Mouse (Mus musculus) ovary, postnatal 14 days (tissue): ENCODE data around the gene Filip1l.

Experiments used
- DNase-seq: peaks from one replicate; pipeline ENCODE4 v3.0.0; 2022; ENCODE audit warnings: low spot score

Gene Filip1l

DNA sequence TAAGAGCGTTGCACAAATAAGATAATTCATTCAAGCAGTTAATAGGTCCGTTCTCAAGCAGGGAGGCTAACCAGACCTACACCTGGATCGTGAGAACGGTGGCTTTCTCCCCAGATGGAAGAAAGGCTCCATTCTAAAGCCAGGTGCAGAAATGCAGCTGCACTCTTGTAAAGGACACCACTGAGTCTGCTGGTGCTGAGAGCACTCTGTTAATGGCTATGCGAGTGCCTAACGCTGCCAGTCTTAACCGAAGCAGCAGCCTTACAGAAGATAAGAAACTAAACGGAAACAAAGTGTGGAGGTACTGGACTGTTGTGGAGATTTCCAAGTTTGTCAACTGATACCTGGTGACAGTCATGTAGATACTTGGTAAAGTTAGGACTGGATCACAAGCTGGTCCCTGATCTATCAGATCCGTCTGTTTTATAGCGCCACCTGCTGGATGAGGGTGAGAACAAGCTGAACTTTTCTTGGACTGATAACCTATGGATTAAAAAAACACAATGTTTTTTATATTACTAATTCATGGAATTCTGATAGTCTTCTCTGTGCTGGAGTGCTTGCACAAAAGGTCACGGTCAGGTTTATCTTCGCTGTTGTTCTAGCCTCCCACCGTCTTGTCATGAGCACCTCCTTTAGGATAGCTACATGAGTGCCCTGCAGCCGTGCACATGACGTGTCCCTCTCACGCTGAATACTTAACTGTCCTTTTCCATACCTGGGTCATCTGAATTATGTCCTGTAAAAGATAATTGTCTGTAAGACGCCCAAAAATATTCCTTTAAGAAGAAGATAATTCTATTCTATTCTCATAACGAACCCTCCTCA, 45.7 kb downstream of the Filip1l start:
- DNase-seq, result peak; percentile 64

DNA sequence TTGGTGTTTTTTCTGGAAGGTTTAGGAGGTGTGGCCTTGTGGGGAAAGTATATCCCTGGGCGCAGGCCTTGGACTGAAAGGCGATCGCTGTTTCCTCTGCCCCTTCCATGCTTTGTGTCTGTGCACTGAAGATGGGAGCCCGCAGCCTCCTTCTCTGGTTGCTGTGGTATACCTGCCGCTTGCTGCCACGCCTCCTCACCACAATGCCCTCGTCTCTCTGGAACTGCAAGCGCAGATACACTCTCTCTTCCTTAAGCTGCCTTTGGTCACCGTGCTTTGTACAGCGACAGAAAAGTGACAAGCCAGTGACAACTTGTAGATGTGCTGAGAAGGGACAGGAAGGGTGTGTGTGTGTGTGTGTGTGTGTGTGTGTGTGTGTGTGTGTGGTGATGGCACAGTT, 46.7 kb downstream of the Filip1l start:
- DNase-seq, result no peak

DNA sequence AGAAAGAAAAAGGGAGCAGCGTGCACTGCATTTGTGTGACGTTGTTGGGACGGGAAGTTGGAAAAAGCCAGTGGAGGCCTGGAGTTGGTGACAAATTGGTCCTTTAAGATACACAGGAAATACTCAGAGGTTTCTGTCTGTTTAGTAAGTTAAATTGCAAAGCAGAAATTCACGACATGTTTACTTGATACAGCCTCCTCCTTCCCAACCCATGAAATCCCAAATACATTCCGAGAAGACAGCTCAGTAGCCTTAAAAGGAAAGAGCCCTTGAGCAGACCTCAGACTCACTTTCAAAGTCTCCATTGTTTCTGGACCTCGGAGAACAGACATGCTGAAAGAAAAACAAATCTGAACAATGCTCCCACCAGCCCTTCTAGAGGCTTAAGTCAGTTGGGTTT, 48.8 kb downstream of the Filip1l start:
- DNase-seq, result no peak

DNA sequence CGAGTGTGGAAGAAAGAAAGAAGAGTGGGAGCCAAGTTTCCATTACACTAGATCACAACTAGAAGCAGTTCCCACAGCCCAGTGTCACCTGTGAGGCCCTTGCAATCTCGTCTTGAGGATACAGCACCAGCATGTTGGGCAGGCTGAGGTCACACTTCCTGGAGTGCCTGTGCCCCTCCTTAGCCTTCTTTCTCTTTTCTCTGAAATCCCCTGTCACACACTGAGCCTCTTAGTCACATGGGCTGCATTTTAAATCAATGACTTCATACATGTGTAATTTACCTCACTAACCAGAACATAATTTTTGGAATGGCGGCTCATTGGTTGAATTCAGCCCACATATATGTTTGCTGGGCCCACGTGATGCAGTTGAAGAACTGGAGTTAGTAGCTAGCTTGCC, 50.0 kb downstream of the Filip1l start:
- DNase-seq, result no peak

DNA sequence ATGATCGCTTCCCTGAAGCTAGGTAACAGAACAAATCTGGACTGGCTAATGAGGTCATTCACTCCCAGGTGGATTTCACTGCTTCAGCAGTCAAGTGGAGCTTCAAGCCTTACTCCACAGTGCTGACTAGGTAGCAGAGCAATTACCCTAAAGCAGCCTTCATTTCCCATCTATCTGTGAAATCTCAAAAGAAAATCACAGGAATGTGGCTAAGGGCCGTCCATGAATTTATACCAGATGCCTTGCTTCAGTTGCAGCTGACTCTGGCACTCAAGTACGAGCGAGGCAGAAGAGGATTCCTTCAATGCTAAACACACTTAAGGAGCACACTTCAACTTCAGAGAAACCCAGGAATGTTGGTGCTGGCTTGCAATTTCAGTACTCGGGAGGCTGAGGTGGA, 50.9 kb downstream of the Filip1l start:
- no peak for DNase-seq

DNA sequence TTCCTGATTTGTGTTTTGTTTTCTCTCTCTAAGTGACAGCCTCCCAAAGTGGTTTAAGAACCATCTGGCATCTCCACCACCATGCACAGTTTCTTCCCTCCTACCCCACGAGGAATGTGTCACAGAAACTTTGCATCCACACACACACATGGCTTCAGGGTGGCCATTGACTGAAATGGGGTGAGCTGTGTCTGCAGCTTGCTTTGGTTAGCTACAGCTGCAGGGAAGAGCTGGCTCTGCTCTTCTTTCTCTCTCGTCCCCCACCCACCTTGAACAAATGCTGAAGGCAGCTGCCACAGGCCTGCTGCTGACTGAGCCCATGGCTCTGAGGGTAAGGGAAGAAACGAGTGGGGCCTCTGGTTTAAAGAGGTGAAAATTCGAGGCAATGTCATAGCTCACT, 59.9 kb downstream of the Filip1l start:
- DNase-seq, result no peak

DNA sequence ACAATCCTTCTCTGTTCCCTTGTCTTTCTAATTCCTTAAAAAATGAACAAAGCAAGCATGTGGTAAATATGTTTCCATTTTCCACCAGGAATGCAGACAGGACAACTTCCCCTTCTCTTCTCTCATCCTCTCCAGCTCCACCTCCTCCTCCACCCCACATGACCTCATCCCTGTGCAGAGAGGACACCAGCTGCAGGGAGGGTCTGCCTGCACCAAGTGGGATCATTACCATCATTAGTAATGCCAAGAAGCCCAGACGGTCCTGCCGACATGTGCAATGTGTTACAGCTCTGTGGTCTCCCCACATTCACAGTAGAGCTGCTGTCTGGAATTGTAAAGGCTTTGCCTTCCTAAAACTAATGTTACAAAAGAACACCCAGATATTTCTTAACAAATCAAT, 63.2 kb downstream of the Filip1l start:
- no peak for DNase-seq

DNA sequence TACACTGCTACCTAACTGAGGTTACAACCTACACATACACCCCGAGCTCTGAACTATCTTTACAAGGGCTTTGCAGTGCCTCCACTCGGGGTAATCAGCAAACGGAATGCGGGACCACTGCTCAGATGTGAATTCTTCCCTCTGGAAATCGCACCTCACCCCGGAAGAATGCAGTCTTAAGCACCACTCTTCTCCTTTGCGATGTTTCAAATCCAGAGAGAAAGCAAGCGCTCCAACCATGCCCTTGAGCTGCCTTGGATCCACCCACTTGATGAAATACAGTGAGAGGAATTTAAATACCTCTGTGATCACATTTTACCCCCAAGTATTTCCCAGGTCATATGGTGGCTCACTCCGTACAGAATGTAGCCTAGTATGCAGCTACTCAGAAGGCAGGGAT, 64.1 kb downstream of the Filip1l start:
- no peak for DNase-seq

DNA sequence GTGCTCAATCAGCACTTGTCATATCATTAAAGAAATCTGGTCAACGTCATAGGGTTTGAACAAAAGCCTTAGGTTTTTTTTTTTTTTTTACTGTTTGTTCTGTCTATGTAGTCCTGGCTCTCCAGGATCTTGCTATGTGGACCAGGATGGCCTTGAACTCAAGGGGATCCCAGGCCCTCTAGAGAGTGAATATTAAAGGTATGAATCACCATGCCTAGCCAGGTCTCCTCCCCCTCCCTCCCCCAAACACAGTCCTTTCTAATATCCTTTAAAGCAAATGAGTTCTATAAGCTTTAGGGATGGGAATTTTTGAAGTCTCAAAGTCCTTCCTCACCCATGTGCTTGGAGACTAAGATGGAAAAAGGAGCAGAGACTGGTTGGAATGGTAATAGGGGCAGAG, 65.1 kb downstream of the Filip1l start:
- DNase-seq, result no peak

DNA sequence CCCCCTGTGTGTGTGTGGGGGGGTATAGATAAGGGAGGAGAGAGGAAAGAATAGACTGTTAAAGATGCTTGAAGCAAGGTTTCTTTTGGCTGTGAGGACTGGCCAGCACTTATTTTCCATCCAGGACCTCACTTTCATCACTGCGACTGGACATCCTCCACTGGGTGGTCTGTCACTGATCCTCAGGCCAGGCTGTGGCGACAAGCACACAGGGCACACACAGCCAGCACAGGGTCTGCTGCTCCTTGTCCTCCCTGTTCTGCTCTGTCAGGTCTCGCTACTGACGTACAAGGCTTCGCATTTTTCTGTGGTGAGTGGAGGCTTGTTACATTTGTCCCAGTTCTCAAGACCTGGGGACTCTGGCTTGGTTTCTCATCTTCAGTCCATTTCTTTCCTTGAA, 66.4 kb downstream of the Filip1l start:
- no peak for DNase-seq

DNA sequence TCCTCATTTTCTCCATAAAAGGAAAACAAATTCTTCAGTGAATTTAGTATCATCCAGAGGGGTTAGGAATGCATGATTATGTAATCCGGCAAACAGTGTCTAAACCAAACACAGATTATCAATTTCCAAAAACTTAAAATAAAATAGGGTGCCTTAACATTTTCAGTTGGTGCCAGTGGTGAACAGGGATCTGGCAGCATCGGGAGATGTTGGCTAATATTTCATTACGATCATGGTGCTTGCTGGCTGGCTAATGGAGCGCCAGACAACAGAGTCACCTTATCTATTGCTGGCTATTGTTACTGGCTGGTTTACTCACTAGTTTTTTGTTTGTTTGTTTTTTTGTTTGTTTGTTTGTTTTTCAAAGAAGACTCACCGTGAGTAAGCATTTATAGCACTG, 67.0 kb downstream of the Filip1l start:
- DNase-seq, result no peak

DNA sequence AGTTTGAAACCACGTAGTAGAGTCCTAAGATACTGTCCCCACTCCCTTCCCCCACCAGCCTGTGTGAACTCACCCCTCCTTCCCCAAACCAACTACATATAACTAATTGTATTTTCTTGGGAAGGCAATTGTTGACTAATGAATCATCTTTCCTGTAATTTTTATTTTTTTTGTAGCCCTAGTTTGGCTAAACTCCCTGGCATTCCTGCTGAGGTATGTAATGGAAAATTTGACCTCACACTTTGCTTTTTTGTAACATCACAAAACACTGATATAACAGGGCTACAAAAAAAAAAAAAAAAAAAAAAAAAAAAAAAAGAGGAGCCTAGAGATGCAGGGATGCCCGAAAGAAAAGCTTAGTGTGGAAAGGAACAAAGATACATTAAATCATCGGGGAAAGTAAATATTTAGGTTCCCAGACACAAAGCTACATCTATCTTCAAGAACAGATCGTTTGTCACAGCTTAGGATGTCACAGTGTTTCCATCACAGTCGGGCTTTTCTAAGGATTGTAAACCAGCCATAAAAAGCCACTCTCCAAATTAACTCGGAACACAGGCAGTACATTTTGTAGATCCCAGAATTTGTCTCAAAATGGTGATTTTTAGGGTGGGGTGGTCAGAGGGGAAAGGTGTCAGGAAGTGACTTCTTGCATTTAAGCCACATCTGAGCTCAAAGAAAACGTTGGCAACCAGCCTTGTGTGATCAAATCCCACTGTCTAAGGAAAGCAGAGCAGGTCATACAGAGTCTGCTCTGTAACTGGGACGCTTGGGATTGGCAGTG, 68.1 kb downstream of the Filip1l start:
- DNase-seq, result no peak

DNA sequence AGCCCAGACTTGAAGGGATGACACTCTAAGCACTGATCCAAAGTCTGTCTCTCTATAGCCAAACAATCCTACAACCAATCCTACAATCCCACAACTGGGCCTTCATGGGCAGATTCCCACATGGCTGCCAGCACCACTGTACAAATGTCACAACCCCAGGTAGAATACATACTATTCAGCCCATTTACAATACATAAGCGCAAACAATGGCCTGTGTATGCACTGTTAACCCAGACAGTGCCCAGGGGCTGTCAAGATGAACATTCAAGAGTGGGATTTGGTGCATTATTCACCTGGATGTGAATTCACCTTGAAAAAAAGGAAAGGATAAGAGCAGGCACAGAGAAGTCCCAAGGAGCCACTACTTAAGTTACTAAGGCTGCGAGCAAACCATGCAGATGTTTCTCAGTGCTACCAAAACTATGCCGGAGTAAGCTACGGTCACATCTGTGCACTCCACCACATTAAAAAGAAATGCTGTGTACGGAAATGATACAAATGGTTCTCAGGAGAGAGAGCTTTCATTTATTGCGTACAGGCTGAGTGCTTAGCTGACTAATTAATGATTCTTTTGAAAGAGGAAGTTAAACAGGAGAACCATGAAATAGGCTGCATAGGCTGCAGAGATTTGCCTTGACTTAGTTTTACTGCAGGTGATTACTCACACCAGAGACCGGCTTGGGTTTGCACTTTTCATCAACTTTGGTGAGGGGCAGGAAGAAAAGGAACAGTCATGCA, 69.0 kb downstream of the Filip1l start:
- DNase-seq, result no peak

DNA sequence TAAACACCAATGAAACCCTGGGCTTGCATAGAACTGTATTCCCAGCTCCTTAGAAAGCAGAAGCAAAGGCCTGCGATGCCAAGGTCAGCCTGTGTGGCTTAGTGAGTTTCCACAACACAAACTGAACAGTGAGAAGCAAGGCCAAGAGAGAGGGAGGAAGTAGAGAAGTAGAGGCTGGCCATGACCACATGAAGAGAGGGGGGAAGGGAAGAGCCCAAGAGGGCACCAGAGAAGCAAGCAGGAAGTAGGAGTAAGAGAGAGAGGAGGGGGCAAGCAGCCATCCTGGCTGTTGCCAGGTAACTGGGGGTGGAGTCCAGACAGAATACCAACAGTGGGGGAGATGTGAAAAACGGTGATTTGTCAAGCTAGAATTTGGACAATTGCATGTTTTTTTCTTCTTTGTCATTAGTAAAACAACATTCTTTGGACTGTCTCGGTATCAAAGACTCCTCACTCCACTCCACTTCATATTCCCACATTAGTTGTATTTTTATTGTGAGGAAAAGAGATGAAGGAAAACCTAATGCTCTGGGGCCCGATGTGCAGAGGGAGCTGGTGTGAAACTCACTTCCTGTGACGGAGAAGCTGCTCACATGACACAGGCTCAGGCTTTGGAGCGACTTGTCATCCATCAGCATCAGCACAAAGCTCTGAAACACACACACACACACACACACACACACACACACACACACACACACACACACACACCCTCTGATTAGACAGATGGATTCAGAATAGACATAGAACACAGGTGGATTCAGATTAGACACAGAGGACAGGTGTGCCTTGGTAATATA, 70.3 kb downstream of the Filip1l start:
- DNase-seq, result no peak

DNA sequence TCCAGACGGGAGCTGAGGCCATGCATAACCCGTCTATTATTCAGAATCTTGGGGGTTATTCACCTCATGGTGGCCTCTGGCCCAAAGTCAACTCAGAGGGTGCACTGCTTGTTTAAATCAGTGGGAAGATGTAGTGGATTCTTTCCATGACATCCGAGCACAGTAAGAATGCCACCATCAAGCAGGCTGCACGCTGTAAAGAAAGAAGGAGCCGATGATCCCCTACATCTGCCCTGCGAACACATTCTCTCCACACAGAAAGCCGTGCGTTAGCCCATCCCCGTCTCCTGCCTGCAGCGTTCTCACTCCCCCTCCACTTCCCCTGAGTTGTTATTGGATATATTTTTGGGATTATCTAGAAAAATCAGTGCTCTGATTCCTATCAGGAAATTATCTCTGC, 73.8 kb downstream of the Filip1l start:
- DNase-seq, result no peak

DNA sequence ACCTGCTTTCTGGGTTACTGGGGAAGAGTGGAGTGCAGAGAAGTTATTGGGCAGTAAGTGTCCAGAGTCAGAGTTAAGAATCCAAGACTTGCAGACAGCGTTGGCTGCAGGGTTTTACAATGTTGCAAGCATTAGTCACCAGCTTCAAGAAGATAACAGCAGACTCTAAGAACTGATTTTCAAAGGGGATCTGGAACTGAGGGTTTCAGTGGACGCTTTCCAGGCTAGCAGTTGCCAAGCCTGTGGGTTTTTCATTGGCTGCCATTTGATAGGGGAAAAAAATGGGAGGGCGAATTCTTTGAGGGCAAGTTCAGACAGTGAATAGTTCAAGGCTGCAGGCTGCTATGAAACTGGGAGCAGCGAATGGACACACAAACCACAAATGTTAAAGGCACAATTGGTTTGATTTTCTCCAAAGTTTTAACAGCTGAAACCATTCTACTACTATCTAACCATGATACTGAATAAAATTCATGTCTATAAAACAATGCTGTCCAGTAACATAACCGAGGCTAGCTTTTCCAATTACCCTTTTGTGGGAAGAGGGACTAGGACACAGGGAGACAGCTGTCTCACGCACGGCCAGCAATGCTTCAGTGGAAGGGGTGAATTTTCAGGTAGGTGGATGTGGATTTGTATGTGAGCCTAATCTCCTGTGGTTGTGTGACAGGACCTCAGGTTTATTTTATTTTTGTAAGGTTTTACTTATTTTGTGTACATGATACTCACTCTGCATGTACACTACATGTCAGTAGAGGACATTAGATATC, 74.8 kb downstream of the Filip1l start:
- peak; percentile 38 for DNase-seq

DNA sequence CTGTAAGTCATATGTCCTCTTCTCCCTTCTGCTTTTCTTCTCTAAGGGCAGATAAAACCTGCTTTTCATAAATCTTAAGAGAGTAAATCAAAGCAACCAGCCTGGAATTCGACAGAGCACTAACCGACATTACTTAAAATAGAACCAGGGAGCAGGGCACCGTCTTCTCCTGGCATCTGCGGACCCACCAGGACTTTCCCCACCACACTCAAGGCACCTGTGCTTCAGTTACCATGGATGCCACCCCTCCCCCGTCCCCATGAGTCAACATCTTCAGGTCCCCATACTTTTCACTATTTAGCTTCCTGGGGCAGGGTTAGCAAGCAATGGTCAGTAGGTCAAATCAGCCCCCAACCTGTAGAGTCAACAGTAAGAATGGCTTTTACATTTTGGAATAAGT, 76.1 kb downstream of the Filip1l start:
- no peak for DNase-seq

DNA sequence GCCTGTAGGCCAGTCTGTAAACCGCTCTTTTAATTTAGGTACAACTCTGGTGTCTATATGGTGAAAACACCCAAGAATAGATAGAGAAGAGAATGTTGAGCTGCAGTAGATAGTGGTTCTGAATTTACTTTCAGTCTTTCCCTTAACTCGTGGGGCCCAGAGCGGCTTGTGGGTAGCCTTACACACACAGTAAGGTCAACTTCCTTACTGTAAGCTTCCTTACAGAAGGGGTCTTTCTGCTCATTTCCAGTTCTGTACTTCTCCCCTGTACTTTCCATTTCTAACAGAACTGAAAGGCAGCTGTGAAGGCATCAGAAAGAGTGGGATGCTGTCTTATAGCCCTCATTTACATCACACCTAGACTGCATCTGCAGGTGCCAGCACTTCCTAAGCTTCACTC, 78.4 kb downstream of the Filip1l start:
- DNase-seq, result no peak

DNA sequence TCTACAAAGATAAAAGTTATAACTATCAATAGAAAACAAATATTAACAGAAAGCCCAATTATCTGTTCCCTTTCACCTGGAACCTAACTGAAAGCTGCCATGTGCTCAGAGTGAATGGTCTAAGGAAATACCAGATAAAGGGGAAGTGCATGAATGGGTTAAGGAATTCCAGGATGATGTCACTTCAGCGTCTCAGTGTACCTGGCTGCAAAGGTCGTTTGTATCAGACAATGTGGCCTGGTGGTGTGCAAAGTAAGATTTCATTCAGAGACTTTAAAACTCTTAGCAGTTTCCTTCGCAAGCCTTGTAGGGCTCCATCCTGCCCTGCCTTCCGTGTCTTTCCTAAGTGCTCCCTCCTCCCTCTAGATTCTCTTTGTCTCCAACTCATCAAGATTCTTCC, 80.3 kb downstream of the Filip1l start:
- no peak for DNase-seq

DNA sequence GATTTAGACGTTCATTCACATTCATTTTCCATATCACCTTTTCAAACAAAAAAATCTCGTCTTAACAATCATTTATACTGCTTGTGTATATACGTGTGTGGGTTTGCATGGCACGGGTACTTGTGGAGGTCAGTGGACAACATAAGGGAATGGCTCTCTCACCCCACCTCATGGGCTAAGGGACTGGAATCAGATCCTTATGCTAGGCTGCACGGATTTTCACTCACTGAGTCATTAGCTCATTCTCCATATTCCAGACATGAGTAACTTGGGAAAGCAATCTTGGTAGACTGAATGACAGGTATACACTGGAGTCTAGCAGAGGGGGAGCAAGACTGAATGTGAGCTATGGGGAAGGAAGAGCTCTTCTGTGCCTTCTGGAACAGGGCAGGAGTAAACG, 80.8 kb downstream of the Filip1l start:
- no peak for DNase-seq

DNA sequence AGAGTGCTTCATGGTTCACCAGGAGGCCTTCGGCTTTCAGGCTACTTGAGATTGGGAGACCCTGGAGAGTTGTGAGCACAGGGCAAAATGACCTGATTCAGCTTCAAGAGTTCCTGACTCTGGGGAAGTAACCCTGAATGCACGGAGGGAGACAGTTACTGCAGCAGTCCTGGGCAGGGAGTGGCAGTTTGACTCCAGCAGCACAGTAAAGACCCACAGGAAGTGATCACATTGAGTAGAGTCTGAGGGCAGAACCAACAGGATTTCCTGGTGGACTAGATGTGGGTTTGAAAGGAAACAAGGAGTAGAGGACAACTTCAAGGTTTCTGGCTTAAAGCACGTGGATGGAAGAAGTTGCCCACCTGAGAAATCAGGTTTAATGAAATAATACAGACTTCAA, 81.7 kb downstream of the Filip1l start:
- DNase-seq, result no peak
